11 mouse cellular contexts compared by ENCODE assay signal in the genomic region with DNA sequence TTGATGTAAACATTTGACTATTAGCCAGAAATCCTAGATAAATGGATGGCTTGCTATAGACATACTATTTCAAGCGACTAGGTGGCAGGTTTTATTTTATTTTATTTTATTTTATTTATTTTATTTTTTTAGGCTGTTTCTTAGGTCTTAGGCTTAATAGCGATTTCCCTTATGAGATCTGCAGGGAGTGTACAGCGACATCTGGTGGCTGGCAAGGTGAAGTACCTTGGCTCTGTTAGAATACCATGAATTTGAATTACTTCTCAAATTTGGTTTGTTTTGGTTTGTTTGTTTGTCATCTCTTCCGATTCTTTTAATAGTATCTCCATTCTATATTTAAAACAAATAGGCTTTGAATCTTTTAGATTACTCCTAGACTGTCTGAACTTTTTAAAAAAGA. TPM values are rescaled to one million over a fixed set of nuclear protein-coding genes. Genes with fewer than 3 reads are reported as not detected.
A peak's percentile ranks its signal among the peaks of the same experiment; 100 is the strongest.
DNase-seq lines count a peak whose midpoint lies in the region; ATAC-seq and TF ChIP-seq lines count a peak whose summit lies in the region.
"Had no signal": no experiment of that assay in that cellular context is flagged by ENCODE, and none has a peak within 500 bp of the region (broad histone marks: within the 10 kb centered on the region; RNA-seq: fewer than 3 reads in every experiment).

No protein-coding gene starts in this region.

- H3K4me2 ChIP-seq in midbrain, embryonic 14.5 days (ENCODE audit: low read length) = no peak overlapping the region
- no peak overlapping the region for H3K4me2 ChIP-seq in midbrain, embryonic 16.5 days (ENCODE audit: low read length)

- CTCF ChIA-PET in Patski (lab: Charles Lee) = no interaction called here

- no peaks in the 10 kb centered on the region for H3K36me3 ChIP-seq in midbrain, embryonic 14.5 days (ENCODE audit: control insufficient read depth, insufficient read depth, low read length)
- no peaks in the 10 kb centered on the region for H3K36me3 ChIP-seq in midbrain, embryonic 16.5 days (ENCODE audit: control insufficient read depth, insufficient read depth, low read length)

- H3K9me3 ChIP-seq in midbrain, embryonic 14.5 days (ENCODE audit: control insufficient read depth, low read length) = no peaks in the 10 kb centered on the region
- H3K9me3 ChIP-seq in midbrain, embryonic 16.5 days (replicated peaks; ENCODE audit: control insufficient read depth, low read length, poor library complexity, severe bottlenecking) = no peaks in the 10 kb centered on the region

- intact Hi-C loops in gastrocnemius, postnatal 14 days (cut with DNase I; ENCODE audit: low total_unique reads) = loop anchor here (5.0 kb wide), 1 partner anchor 136 kb away; no protein-coding TSS in a partner anchor

- DNase-seq in gastrocnemius, adult 18-20 months (ENCODE audit: low spot score) = peak; percentile 42
- DNase-seq in gastrocnemius, postnatal 25 days = no peak
- DNase-seq in midbrain, embryonic 14.5 days = peak; percentile 82
- DNase-seq in Patski (ENCODE audit: low read depth, low spot score) = no peak
- DNase-seq in gastrocnemius, postnatal 14 days = peak; percentile 40
- peak; percentile 68 for DNase-seq in retina, embryonic 14.5 days (ENCODE audit: low spot score)

- no peak for ATAC-seq in midbrain, embryonic 14.5 days (ENCODE audit: low FRiP score, low TSS enrichment)
- ATAC-seq in midbrain, embryonic 16.5 days = no peak
- ATAC-seq in Patski = no peak
- no peak for ATAC-seq in inflammation-experienced regulatory T-cells, adult 6 months

- POLR2A ChIA-PET in Patski (lab: Charles Lee) = no interaction called here

- H3K9ac ChIP-seq in midbrain, embryonic 14.5 days (replicated peaks; ENCODE audit: low read length) = no peak overlapping the region
- no peak overlapping the region for H3K9ac ChIP-seq in midbrain, embryonic 16.5 days (ENCODE audit: low read depth, low read length)

- H3K4me3 ChIP-seq in midbrain, embryonic 14.5 days (replicated peaks; ENCODE audit: low read depth, low read length) = no peak overlapping the region
- H3K4me3 ChIP-seq in midbrain, embryonic 16.5 days (ENCODE audit: low read depth, low read length) = no peak overlapping the region

- peaks cover 9% of the 10 kb centered on the region; the same call in 1 of the 2 replicates for H3K4me1 ChIP-seq in midbrain, embryonic 14.5 days (ENCODE audit: control insufficient read depth, insufficient read depth, low read length)
- peaks cover 13% of the 10 kb centered on the region for H3K4me1 ChIP-seq in midbrain, embryonic 16.5 days (ENCODE audit: control insufficient read depth, insufficient read depth, low read length)

- H3K27me3 ChIP-seq in midbrain, embryonic 14.5 days (ENCODE audit: control insufficient read depth, insufficient read depth, low read length) = no peaks in the 10 kb centered on the region
- no peaks in the 10 kb centered on the region for H3K27me3 ChIP-seq in midbrain, embryonic 16.5 days (ENCODE audit: control insufficient read depth, insufficient read depth, low read depth, low read length)
- H3K27me3 ChIP-seq in Patski = no peaks in the 10 kb centered on the region

- in situ Hi-C loops in Patski (cut with MboI; ENCODE audit: low pct_unique_long_range_greater_than_20kb) = loop anchor here (25.0 kb wide), 1 partner anchor 279 kb away; no protein-coding TSS in a partner anchor

- WGBS in midbrain, embryonic 14.5 days = 6% methylated on average over 4 of the region's 4 CpGs
- WGBS in midbrain, embryonic 16.5 days = 7% methylated on average over 4 of the region's 4 CpGs

- TF ChIP-seq CTCF in Patski (IDR thresholded peaks at IDR 0.05) = peak; percentile 74

- no peak overlapping the region for H3K27ac ChIP-seq in midbrain, embryonic 14.5 days (replicated peaks; ENCODE audit: low read depth, low read length)
- H3K27ac ChIP-seq in midbrain, embryonic 16.5 days (ENCODE audit: low read length) = no peak overlapping the region

RNA-seq across cellular contexts. Expression of a gene that starts 23.9 kb away (rescaled TPM):
- 1 to 10 TPM; 1.9 to 8.2 TPM for total RNA-seq in gastrocnemius, adult 18-20 months (2021)
- total RNA-seq in gastrocnemius, postnatal 25 days (2021) = 10 to 100 TPM in 1 of 2 experiments, 1 to 10 TPM in 1; 5.4 to 11.4 TPM
- polyA plus RNA-seq in midbrain, embryonic 14.5 days (2014; fragmentation: Nextera tagmentation; extraction: Ambion mirVana) = not detected in 2 replicates
- not detected in 2 replicates for polyA plus RNA-seq in midbrain, embryonic 16.5 days (2015; fragmentation: Nextera tagmentation; extraction: Ambion mirVana)
- not detected for polyA plus RNA-seq in Patski (2021)
- total RNA-seq in gastrocnemius, postnatal 14 days (2021) = 1 to 10 TPM; 3.9 to 6.8 TPM
- 1 to 10 TPM in 2 of 3 experiments, not detected in 1; 1.6 to 2.0 TPM for polyA plus RNA-seq in inflammation-experienced regulatory T-cells, adult 6 months (2017; shearing (Covaris generic))
- total RNA-seq: common myeloid progenitor, adult 5-6 weeks; layer of hippocampus, adult 18-20 months had no signal
- polyA plus RNA-seq: neural tube, embryonic 14.5 days had no signal

RNA-seq across cellular contexts. Expression of a gene that starts 45.5 kb away (rescaled TPM):
- not detected for total RNA-seq in gastrocnemius, adult 18-20 months (2021)
- total RNA-seq in gastrocnemius, postnatal 25 days (2021) = not detected
- polyA plus RNA-seq in midbrain, embryonic 14.5 days (2014; fragmentation: Nextera tagmentation; extraction: Ambion mirVana) = not detected in 2 replicates
- polyA plus RNA-seq in midbrain, embryonic 16.5 days (2015; fragmentation: Nextera tagmentation; extraction: Ambion mirVana) = not detected in 2 replicates
- polyA plus RNA-seq in Patski (2021) = not detected
- total RNA-seq in gastrocnemius, postnatal 14 days (2021) = under 1 TPM; 0.21 to 0.22 TPM
- polyA plus RNA-seq in inflammation-experienced regulatory T-cells, adult 6 months (2017; shearing (Covaris generic)) = under 1 TPM in 2 of 3 experiments, not detected in 1; 0.88 to 0.96 TPM
- total RNA-seq: layer of hippocampus, adult 18-20 months had no signal
- polyA plus RNA-seq: neural tube, embryonic 14.5 days had no signal

Comparison
In these comparisons a context has a peak if more than half of its experiments do, and no peak if none do; other contexts are left out.
1. DNase-seq: peak in gastrocnemius, adult 18-20 months (single experiment), midbrain, embryonic 14.5 days (single experiment), gastrocnemius, postnatal 14 days (single experiment) and retina, embryonic 14.5 days (single experiment); none in gastrocnemius, postnatal 25 days (single experiment) and Patski (single experiment).